Mouse (Mus musculus): Measurements from ENCODE around the gene Cdh3. TPM values are rescaled to one million over a fixed set of nuclear protein-coding genes. Genes with fewer than 3 reads are reported as not detected.

Gene Cdh3
- polyA plus RNA-seq (2017; shearing (Covaris generic)): not detected

- no peak for ATAC-seq
Observed at GRCm38 (mm10) chr8:106510365-106510975, at the start of gene Cdh3. TSS of gene Cdh3 (plus strand) at chr8:106510891.

- no peak for ATAC-seq
Observed at GRCm38 (mm10) chr8:106462131-106462530, 48.6 kb upstream of the Cdh3 start.

DNA sequence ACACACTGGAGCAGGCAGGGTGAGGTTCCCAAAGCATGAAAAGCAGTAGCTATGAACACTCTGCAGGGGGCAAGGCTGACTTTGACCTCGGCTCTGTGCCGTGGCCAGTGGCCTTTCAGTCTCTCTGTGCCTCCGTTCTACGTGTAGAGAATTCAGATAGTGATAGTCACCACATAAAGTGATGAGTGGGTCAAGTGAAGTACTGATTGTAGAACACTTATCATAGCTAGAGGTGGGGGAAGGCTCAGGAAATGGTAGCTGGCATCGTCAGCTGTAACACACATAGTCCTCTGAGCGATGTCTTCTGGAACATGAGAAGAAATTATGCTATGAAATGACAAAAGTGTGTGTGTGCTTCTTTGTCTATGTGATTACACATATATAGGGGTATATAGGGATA lies 46.9 kb upstream of the Cdh3 start:
- no peak for ATAC-seq

DNA sequence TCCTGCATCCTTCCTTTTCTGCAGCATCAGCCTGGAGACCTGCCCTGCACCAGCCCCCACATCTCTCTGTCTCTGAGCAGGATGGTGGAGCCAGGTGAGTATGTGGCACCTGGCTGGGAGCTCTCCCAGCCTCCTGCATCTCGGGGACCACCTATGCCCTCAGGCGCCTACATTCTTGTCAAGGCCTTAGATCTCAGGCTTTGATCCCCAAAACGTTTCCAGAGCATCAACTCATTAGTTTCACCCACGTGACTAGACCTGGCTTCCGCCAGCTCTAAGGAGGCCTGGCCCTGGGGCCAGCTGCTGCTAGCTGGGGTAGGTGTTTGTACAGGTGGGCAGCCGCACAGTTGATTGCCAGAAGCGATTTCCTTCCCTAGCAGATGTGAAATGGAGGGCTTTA lies 41.2 kb upstream of the Cdh3 start:
- no peak for ATAC-seq

DNA sequence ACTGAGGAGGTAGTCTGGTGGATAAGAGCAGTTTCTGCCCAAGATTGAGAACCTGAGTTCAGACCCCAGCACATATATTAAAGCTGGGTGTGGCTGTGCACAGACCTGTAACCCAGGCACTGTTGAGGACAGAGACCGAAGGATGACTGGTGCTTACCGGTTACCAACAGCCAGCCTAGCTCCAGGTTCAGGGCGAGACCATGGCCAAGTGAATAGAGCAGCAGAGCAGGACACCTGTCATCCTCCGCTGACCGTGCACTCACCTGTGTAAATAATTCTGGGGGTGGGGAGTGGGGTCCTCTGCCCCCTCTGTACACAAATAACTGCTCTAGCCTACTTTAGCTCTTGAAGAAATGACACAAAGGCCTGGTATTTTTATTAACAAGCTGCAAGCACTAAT lies 36.7 kb upstream of the Cdh3 start:
- no peak for ATAC-seq

GRCm38 (mm10) chr8:106500018-106500685 lies 10.5 kb upstream of the Cdh3 start, which contains the start of gene 6030452D12Rik:
TSS of gene 6030452D12Rik (plus strand) at chr8:106500522.
- ATAC-seq: no peak

DNA sequence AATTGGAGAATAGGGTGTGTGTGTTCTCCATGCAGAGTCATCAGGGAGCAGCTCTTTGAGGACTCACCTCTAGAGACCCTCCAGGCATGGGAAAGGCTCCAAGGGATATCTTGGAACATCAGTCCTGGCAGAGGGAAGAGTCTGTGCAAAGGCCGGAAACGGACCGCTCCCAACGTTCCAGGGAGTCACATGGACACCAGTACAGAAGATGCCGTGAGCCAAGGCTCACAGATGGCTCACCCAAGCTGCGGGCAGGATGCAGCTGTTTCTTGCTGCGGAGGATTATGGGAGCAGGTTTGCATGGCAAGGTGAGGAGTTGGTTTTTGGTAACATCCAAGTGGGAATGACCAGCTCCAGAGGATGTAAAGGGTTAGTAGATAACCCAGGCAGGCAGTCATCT lies 6.5 kb upstream of the Cdh3 start:
- no peak for ATAC-seq

DNA sequence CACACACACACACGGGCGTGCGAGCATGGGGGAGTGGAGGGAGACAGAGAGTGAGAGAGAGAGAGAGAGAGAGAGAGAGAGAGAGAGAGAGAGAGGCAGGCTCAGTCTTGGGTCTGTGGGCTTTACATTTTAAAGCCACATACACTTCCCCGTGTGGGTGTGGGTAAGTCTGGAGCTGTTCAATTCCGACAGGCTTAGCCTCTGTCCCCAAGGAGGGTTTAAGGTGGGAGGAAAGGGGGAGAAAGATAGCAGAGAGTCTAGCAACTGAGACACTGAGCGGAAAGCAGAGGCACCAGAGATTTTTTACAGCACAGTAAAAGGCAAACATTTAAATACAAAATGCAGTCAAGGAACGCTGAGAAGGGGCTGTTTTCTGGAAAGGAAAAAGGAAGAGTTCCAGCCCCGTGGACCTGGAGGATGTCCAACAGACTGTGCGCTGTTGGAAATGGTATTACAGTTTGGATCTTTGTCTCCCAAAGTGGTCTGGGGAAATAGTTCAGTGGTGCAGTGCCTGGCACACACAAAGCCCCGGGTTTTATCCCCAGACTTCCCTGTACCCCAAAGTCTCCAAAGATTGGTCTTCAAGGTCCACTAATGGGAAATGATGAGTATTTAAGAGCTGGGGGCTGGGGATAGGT lies 5.2 kb upstream of the Cdh3 start:
- no peak for ATAC-seq

DNA sequence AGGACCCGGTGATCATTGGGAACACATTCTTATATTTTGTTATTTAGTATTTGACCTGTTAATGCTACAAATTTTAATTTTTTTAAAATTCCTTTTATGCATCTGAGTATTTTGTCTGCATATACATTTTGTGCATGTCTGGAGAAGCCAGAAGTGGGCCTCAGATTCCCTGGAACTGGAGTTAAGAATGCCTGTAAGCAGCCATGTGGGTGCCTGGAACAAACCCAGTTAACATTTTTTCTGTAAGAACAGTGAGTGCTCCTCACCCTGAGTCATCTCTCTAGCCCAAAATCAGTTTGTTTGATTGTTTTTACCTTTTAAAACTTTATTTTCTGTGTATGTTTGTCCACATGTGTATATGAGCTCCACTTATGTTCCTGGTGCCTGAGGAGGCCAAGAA lies 4.6 kb upstream of the Cdh3 start:
- no peak for ATAC-seq

DNA sequence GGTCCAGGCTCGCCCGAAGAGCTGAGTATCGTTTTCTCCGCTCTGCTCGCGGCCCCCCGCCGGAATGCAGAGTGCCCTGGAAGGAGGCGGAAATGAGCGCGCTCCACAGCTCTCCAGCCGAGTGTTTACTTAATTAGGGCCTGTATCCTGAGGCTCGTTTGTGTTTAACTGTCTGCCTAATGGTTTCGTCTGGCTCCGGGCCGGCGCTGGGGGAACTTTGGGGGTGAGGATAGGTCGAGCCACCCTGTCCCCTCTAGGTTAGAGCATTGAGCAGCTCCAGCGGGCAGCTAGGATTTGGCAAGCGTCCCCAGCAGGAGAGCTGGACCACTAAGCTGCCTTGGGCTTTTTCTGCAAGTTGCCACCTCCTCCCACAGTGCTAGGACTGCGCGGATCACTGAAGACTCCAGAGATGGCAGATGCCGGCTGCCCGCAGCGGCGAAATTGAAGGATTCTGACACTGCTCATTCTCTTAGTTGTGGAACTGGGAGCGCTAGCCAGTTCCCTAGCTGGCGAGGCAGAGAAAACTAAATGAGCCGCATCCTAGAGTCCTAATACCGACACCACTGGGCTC lies 2.8 kb upstream of the Cdh3 start:
- ATAC-seq: no peak

GRCm38 (mm10) chr8:106508456-106508855 lies 2.2 kb upstream of the Cdh3 start:
- no peak for ATAC-seq

DNA sequence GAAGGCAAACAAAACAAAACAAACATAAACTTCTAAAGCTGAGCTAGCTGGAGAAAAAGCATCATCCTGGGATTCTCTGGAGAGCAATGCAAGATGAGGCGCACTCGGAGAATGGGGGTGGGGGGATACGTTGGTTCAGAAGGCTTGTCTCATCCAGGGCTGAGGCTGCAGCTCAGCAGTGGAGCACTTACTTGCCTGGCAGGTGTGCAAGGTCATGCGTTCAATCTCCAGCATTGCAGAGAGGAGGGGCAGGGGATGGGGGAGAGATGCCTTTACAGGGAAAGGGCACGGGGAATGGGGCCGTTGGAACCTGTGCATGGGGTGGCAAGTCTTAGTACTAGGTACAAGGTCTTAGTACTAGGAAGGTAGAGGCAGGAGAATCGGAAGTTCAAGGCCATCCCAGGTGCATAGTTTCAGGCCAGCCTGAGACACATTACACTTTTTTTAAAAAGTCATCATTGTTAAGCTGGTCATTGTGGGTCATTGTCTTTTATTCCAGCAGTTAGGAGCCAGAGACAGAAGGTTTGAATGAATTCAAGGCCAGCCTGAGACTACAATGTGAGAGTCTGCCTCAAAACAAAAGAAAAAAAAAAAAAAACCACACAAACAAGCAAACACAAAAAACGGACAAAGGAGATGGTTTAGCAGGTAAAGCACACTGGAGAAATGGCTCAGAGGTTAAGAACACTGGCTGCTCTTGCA lies 1.5 kb upstream of the Cdh3 start:
- no peak for ATAC-seq

DNA sequence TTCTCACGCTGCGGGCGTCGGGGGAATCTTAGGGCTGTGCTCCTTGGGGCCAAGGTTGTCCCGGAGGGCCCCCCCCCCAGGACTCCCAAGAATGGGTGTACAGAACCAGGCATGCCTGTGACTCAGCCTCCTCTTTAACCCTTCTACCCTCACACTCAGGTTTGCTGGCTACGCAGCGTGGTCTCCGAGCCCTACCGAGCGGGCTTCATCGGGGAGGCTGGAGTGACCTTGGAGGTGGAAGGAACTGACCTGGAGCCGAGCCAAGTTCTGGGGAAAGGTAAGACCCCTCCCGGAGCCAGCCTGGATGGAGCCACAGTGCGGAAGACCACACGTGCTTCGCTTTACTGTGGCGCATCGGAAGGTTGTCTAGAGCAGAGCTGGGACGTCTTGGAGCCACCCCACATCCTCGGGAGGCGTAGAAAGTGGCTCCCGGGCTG lies 392 bp downstream of the Cdh3 start:
- ATAC-seq: no peak

DNA sequence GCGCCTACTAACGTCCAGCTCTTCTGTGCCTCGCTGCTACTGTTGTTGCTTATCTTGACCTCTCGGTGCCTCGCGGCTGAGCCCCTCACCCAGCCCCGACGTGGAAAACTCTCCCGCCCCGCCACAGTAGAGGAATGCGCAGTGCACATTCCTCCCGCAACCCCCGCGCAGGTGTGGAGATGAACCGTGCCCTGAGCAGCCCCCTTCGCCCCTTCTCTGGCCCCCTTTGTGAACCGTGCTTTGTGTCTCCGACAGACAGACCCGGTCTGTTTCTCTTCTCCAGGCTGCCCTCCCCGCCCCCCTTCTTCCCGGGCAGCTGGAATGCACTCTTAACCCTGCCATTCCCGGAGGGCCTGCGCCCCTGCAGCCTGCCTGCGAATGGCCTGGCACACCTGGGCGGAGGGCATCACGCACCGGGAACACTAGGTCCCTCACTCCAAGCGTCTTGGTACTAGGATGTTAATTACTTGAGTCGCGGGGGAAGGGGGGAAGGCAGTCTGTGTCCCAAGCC lies 895 bp downstream of the Cdh3 start:
- no peak for ATAC-seq

- no peak for ATAC-seq
Observed at GRCm38 (mm10) chr8:106512475-106513150, 1.9 kb downstream of the Cdh3 start.

- ATAC-seq: no peak
Observed at GRCm38 (mm10) chr8:106515946-106516479, 5.3 kb downstream of the Cdh3 start.

- ATAC-seq: no peak
Observed at GRCm38 (mm10) chr8:106516581-106516980, 5.9 kb downstream of the Cdh3 start.

DNA sequence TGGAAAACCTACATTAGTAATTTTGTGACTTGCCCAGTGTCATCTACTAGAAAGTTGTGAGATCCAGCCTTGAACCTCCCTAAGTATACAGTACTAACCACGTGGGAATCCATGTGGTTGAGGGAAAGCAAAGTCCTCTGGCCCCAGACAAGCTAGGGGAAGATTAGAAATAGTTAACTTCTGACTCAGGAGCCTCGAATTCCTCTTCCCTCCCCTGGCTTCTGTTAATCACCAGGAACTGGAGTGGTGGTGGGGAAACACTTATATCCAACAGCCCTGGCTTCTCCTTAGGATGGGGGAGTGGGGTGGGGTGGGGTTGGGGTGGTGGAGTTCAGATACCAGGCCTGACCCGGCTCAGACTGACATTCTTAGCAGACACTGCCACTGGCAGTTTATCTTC lies 8.1 kb downstream of the Cdh3 start:
- ATAC-seq: no peak

DNA sequence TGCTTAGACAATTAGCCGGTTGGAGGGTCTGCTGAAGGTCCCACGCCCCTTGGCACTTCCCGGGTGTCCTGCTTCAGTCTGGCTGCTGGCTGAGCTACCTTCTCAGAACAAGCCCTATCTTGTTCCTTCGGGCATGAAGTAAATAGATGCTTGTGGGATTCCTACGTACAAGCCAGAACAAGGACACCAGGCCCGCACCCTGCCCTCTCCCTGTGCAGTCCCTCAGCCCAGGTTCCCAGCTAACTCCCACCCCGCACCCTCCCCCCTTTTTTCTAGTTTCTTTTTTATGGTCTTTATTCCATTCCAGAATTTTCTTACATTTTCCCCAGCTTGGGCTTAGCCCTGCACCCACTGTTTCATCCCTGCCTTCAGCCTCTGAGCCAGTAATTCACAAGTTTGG lies 9.9 kb downstream of the Cdh3 start:
- no peak for ATAC-seq

DNA sequence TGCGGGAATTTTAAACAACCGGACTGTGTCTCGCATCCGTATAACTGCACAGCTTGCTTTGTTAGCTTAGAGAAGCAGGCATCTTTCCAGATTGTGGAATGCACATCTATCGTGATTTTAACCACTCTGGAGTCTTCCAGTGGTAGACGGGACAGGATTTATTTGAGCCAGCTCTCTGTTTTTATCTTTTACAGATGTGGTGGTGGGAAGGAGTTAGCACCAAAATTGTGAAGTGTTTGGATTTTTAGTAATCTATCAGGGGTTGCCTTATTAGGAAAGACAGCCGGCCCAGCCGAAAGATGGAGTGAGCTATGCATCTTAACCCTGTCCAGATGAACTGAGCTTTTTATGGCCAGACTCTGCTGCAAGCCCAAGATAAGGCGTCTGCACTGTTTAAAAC lies 11.2 kb downstream of the Cdh3 start:
- ATAC-seq: no peak

DNA sequence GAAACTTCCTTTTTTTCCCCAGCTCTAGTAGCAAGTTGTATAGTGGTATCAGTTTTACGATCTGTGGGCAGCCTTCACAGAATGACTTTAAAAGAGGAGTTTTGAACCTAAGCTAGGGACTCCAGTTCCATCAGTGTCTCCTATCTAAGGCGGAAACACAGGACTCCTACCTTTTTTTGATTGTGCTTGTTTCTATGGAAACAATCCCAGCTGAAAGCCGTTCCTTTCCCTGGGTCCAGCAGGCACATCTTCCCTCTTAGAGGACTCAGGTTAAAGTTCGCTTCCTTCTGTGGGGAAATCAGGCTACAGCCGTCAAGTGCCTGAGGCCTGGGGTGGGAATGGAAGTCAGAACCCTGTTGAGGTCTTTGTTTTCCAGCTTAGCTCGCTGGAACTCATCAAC lies 16.0 kb downstream of the Cdh3 start:
- no peak for ATAC-seq

Data from CD4-positive, CD25-positive, alpha-beta regulatory T cell, adult 4 months (primary cell).